Mouse (Mus musculus) stomach, postnatal 0 days (tissue): ENCODE measurements around the gene Vcam1.

Source experiments
- CTCF ChIP-seq: IDR thresholded peaks from 2 replicates; pipeline ENCODE4 v1.5.1; 2016; ENCODE audit warnings: antibody characterized with exemption, low read depth, mild to moderate bottlenecking, moderate library complexity
- EP300 ChIP-seq: optimal IDR thresholded peaks from 2 replicates; pipeline ENCODE3; 2016; ENCODE audit warnings: antibody characterized with exemption

GRCm38 (mm10) chr3:116129841-116130595 lies 530 bp upstream of the Vcam1 start:
- no peak for TF ChIP-seq CTCF
- no peak for TF ChIP-seq EP300
